Mouse (Mus musculus): ENCODE data around the gene Myl6. TPM values are rescaled to one million over a fixed set of nuclear protein-coding genes. Genes with fewer than 3 reads are reported as not detected.

The Myl6 gene
- polyA plus RNA-seq, 1 experiment from 2014 or later: 999 TPM

GRCm38 (mm10) chr10:128524111-128524731 is 30.3 kb upstream of the Myl6 start:
- WGBS: 12% methylated on average over 11 of the region's 11 CpGs
- ATAC-seq (ENCODE audit: low FRiP score): no peak
- H3K27ac ChIP-seq (replicated peaks): peak overlapping the region; percentile 79; the same call in 1 of the 2 replicates

GRCm38 (mm10) chr10:128522351-128522750 is 28.4 kb upstream of the Myl6 start:
- no peak for ATAC-seq (ENCODE audit: low FRiP score)
- Histone ChIP-seq H3K4me3 (replicated peaks) (no peak overlapping the region), H3K9me3 (replicated peaks) (no peaks in the 10 kb centered on the region), H3K27ac (replicated peaks) (no peak overlapping the region), H3K9ac (replicated peaks) (no peak overlapping the region), H3K4me1 (peaks cover 30% of the 10 kb centered on the region), H3K36me3 (peaks cover 11% of the 10 kb centered on the region), H3K4me2 (no peak overlapping the region), H3K27me3 (replicated peaks) (peaks cover 7% of the 10 kb centered on the region; the same call in 1 of the 2 replicates)
- 80% methylated on average over 6 of the region's 6 CpGs for WGBS

More at GRCm38 (mm10) chr10:128524111-128524731, 30.3 kb upstream of the Myl6 start:
- Histone ChIP-seq H3K36me3 (peaks cover 6% of the 10 kb centered on the region), H3K4me2 (peak overlapping the region; percentile 100), H3K4me1 (peaks cover 30% of the 10 kb centered on the region), H3K27me3 (replicated peaks) (0 out of 2 replicates have a peak, but pooled peaks cover 5% of the 10 kb centered on the region), H3K4me3 (replicated peaks) (peak overlapping the region; percentile 76), H3K9me3 (replicated peaks) (no peaks in the 10 kb centered on the region), H3K9ac (replicated peaks) (peak overlapping the region; percentile 74)

GRCm38 (mm10) chr10:128520591-128520990 is 26.6 kb upstream of the Myl6 start:
- Histone ChIP-seq H3K4me1 (peaks cover 19% of the 10 kb centered on the region), H3K4me2 (no peak overlapping the region), H3K9me3 (replicated peaks) (no peaks in the 10 kb centered on the region), H3K9ac (replicated peaks) (no peak overlapping the region), H3K36me3 (peaks cover 20% of the 10 kb centered on the region), H3K4me3 (replicated peaks) (no peak overlapping the region), H3K27ac (replicated peaks) (no peak overlapping the region), H3K27me3 (replicated peaks) (peaks cover 12% of the 10 kb centered on the region; the same call in 1 of the 2 replicates)
- 89% methylated on average over 16 of the region's 16 CpGs for WGBS
- ATAC-seq (ENCODE audit: low FRiP score): no peak

- H3K4me2 ChIP-seq: no peak overlapping the region
- no peak for ATAC-seq (ENCODE audit: low FRiP score)
- peaks cover 12% of the 10 kb centered on the region; the same call in 1 of the 2 replicates for H3K27me3 ChIP-seq (replicated peaks)
- no peak overlapping the region for H3K4me3 ChIP-seq (replicated peaks)
- 77% methylated on average over 7 of the region's 7 CpGs for WGBS
- no peaks in the 10 kb centered on the region for H3K9me3 ChIP-seq (replicated peaks)
- peaks cover 2% of the 10 kb centered on the region; the same call in 1 of the 2 replicates for H3K4me1 ChIP-seq
- no peak overlapping the region for H3K9ac ChIP-seq (replicated peaks)
- H3K36me3 ChIP-seq: peaks cover 22% of the 10 kb centered on the region
- no peak overlapping the region for H3K27ac ChIP-seq (replicated peaks)
These were observed 24.9 kb upstream of the Myl6 start for GRCm38 (mm10) chr10:128518833-128519232.

GRCm38 (mm10) chr10:128516677-128517076 is 22.7 kb upstream of the Myl6 start:
- H3K27ac ChIP-seq (replicated peaks): no peak overlapping the region
- H3K4me1 ChIP-seq: no peaks in the 10 kb centered on the region
- no peak overlapping the region for H3K4me3 ChIP-seq (replicated peaks)
- no peak overlapping the region for H3K9ac ChIP-seq (replicated peaks)
- H3K27me3 ChIP-seq (replicated peaks): peaks cover 12% of the 10 kb centered on the region; the same call in 1 of the 2 replicates
- no peaks in the 10 kb centered on the region for H3K9me3 ChIP-seq (replicated peaks)
- no peak for ATAC-seq (ENCODE audit: low FRiP score)
- WGBS: 34% methylated on average over 6 of the region's 6 CpGs
- H3K36me3 ChIP-seq: peaks cover 28% of the 10 kb centered on the region
- H3K4me2 ChIP-seq: no peak overlapping the region

GRCm38 (mm10) chr10:128516029-128516428 is 22.1 kb upstream of the Myl6 start:
- H3K4me3 ChIP-seq (replicated peaks): no peak overlapping the region
- H3K4me2 ChIP-seq: no peak overlapping the region
- no peak; the same call in 1 of the 2 replicates for ATAC-seq (ENCODE audit: low FRiP score)
- H3K36me3 ChIP-seq: peaks cover 28% of the 10 kb centered on the region
- WGBS: 20% methylated on average over 20 of the region's 20 CpGs
- H3K27me3 ChIP-seq (replicated peaks): peaks cover 12% of the 10 kb centered on the region; the same call in 1 of the 2 replicates
- H3K9me3 ChIP-seq (replicated peaks): no peaks in the 10 kb centered on the region
- no peaks in the 10 kb centered on the region for H3K4me1 ChIP-seq
- H3K27ac ChIP-seq (replicated peaks): no peak overlapping the region
- no peak overlapping the region for H3K9ac ChIP-seq (replicated peaks)

- no peak overlapping the region for H3K27ac ChIP-seq (replicated peaks)
- H3K9me3 ChIP-seq (replicated peaks): no peaks in the 10 kb centered on the region
- H3K4me3 ChIP-seq (replicated peaks): no peak overlapping the region
- 92% methylated on average over 4 of the region's 4 CpGs for WGBS
- peaks cover 22% of the 10 kb centered on the region; the same call in 1 of the 2 replicates for H3K36me3 ChIP-seq
- no peak overlapping the region for H3K9ac ChIP-seq (replicated peaks)
- H3K4me2 ChIP-seq: no peak overlapping the region
- no peak for ATAC-seq (ENCODE audit: low FRiP score)
- H3K4me1 ChIP-seq: no peaks in the 10 kb centered on the region
- peaks cover 12% of the 10 kb centered on the region; the same call in 1 of the 2 replicates for H3K27me3 ChIP-seq (replicated peaks)
These were observed 21.1 kb upstream of the Myl6 start for GRCm38 (mm10) chr10:128515044-128515443.

- H3K4me1 ChIP-seq: no peaks in the 10 kb centered on the region
- peaks cover 5% of the 10 kb centered on the region; the same call in 1 of the 2 replicates for H3K27me3 ChIP-seq (replicated peaks)
- no peak overlapping the region for H3K9ac ChIP-seq (replicated peaks)
- H3K36me3 ChIP-seq: peaks cover 21% of the 10 kb centered on the region; the same call in 1 of the 2 replicates
- no peaks in the 10 kb centered on the region for H3K9me3 ChIP-seq (replicated peaks)
- no peak overlapping the region for H3K4me2 ChIP-seq
- no peak overlapping the region for H3K27ac ChIP-seq (replicated peaks)
- H3K4me3 ChIP-seq (replicated peaks): no peak overlapping the region
- no peak for ATAC-seq (ENCODE audit: low FRiP score)
- WGBS: 87% methylated on average over 12 of the region's 12 CpGs
These were observed 17.8 kb upstream of the Myl6 start for GRCm38 (mm10) chr10:128511761-128512160.

- H3K4me2 ChIP-seq: no peak overlapping the region
- no peak for ATAC-seq (ENCODE audit: low FRiP score)
- WGBS: 91% methylated on average over 9 of the region's 9 CpGs
- no peaks in the 10 kb centered on the region for H3K27me3 ChIP-seq (replicated peaks)
- H3K9ac ChIP-seq (replicated peaks): no peak overlapping the region
- H3K36me3 ChIP-seq: peaks cover 16% of the 10 kb centered on the region; the same call in 1 of the 2 replicates
- no peaks in the 10 kb centered on the region for H3K9me3 ChIP-seq (replicated peaks)
- H3K4me1 ChIP-seq: no peaks in the 10 kb centered on the region
- H3K4me3 ChIP-seq (replicated peaks): no peak overlapping the region
- no peak overlapping the region for H3K27ac ChIP-seq (replicated peaks)
These were observed 17.2 kb upstream of the Myl6 start for GRCm38 (mm10) chr10:128511189-128511588.

GRCm38 (mm10) chr10:128510301-128510700 is 16.4 kb upstream of the Myl6 start:
- Histone ChIP-seq H3K27ac (replicated peaks) (no peak overlapping the region), H3K36me3 (peaks cover 15% of the 10 kb centered on the region; the same call in 1 of the 2 replicates), H3K4me2 (no peak overlapping the region), H3K4me1 (no peaks in the 10 kb centered on the region), H3K4me3 (replicated peaks) (no peak overlapping the region), H3K9ac (replicated peaks) (no peak overlapping the region), H3K27me3 (replicated peaks) (no peaks in the 10 kb centered on the region), H3K9me3 (replicated peaks) (no peaks in the 10 kb centered on the region)
- WGBS: 92% methylated on average over 11 of the region's 11 CpGs
- ATAC-seq (ENCODE audit: low FRiP score): no peak

- WGBS: 84% methylated on average over 4 of the region's 4 CpGs
- no peak overlapping the region for H3K27ac ChIP-seq (replicated peaks)
- H3K4me3 ChIP-seq (replicated peaks): no peak overlapping the region
- no peak overlapping the region for H3K9ac ChIP-seq (replicated peaks)
- H3K4me1 ChIP-seq: no peaks in the 10 kb centered on the region
- no peak for ATAC-seq (ENCODE audit: low FRiP score)
- no peaks in the 10 kb centered on the region for H3K27me3 ChIP-seq (replicated peaks)
- H3K9me3 ChIP-seq (replicated peaks): no peaks in the 10 kb centered on the region
- no peak overlapping the region for H3K4me2 ChIP-seq
- H3K36me3 ChIP-seq: peaks cover 15% of the 10 kb centered on the region; the same call in 1 of the 2 replicates
These were observed 15.9 kb upstream of the Myl6 start for GRCm38 (mm10) chr10:128509831-128510230.

- 89% methylated on average over 9 of the region's 9 CpGs for WGBS
- Histone ChIP-seq H3K4me1 (0 out of 2 replicates have a peak, but pooled peaks cover 4% of the 10 kb centered on the region), H3K9ac (replicated peaks) (no peak overlapping the region), H3K36me3 (peaks cover 15% of the 10 kb centered on the region; the same call in 1 of the 2 replicates), H3K9me3 (replicated peaks) (no peaks in the 10 kb centered on the region), H3K4me2 (no peak overlapping the region), H3K27me3 (replicated peaks) (no peaks in the 10 kb centered on the region), H3K4me3 (replicated peaks) (no peak overlapping the region), H3K27ac (replicated peaks) (no peak overlapping the region)
- ATAC-seq (ENCODE audit: low FRiP score): no peak
These were observed 15.3 kb upstream of the Myl6 start for GRCm38 (mm10) chr10:128509203-128509602.

Measured in neural tube, embryonic 15.5 days (tissue).